Mouse (Mus musculus) intestine, postnatal 0 days (tissue): ENCODE data around the gene Hoxc6. TPM values are rescaled to one million over a fixed set of nuclear protein-coding genes. Genes with fewer than 3 reads are reported as not detected.
A peak's percentile ranks its signal among the peaks of the same experiment; 100 is the strongest.

Source experiments
- ATAC-seq: fragments of 200-750 bp; cut with Nextera tagmentation; 2 replicates; pipeline ENCODE4 v1.8.0; 2017; ENCODE audit warnings: mild to moderate bottlenecking, moderate TSS enrichment, moderate library complexity
- H3K27ac ChIP-seq: fragments of 300-500 bp; sonication (generic); 2 replicates; pipeline ENCODE4 v1.5.1; 2014; ENCODE audit warnings: mild to moderate bottlenecking, low read depth, low read length, moderate library complexity
- H3K27me3 ChIP-seq: fragments of 300-500 bp; sonication (generic); replicated peaks from 2 replicates; pipeline ENCODE4 v1.6.1; 2014; ENCODE audit warnings: low read length, mixed read lengths; ENCODE audit not compliant: control insufficient read depth, insufficient read depth
- H3K36me3 ChIP-seq: fragments of 300-500 bp; sonication (generic); 2 replicates; pipeline ENCODE4 v1.6.1; 2014; ENCODE audit warnings: mild to moderate bottlenecking, moderate library complexity; ENCODE audit not compliant: control insufficient read depth, insufficient read depth
- H3K4me1 ChIP-seq: fragments of 300-500 bp; sonication (generic); replicated peaks from 2 replicates; pipeline ENCODE4 v1.6.1; 2014; ENCODE audit warnings: antibody characterized with exemption, low read length, mixed read lengths; ENCODE audit not compliant: control insufficient read depth, insufficient read depth
- H3K4me2 ChIP-seq: fragments of 300-500 bp; sonication (generic); replicated peaks from 2 replicates; pipeline ENCODE4 v1.6.1; 2014; ENCODE audit warnings: low read depth, mild to moderate bottlenecking, moderate library complexity
- H3K4me3 ChIP-seq: fragments of 300-500 bp; sonication (generic); 2 replicates; pipeline ENCODE4 v1.5.1; 2014; ENCODE audit warnings: low read depth, low read length
- H3K9ac ChIP-seq: fragments of 300-500 bp; sonication (generic); 2 replicates; pipeline ENCODE4 v1.6.1; 2014; ENCODE audit warnings: mild to moderate bottlenecking, low read depth, low read length
- H3K9me3 ChIP-seq: fragments of 300-500 bp; sonication (generic); 2 replicates; pipeline ENCODE4 v1.6.1; 2016; ENCODE audit warnings: mixed run types; ENCODE audit not compliant: control insufficient read depth
- CTCF ChIP-seq: sonication (generic); IDR thresholded peaks from 2 replicates; pipeline ENCODE4 v1.5.1; 2016; ENCODE audit warnings: low read depth, mild to moderate bottlenecking, control low read depth, antibody characterized with exemption, moderate library complexity
- WGBS: fragments of 180-500 bp; shearing (Covaris S2); extraction: QIAGEN DNeasy Blood & Tissue Kit; methylation state at CpG from one replicate; pipeline ENCODE4 v1.1.7; 2014; 5-methylcytosine and 5-hydroxymethylcytosine counted together
- polyA plus RNA-seq: library from polyadenylated mRNA; unstranded; fragments of >200 nt; fragmentation: Nextera tagmentation; extraction: Ambion mirVana; gene quantifications from 2 replicates; pipeline ENCODE4 v1.2.1, GENCODE M21; 2015

The Hoxc6 gene
- polyA plus RNA-seq, 1 experiment from 2014 or later, result 3.5 TPM

- H3K36me3 ChIP-seq, result no peaks in the 10 kb centered on the region
- 40% methylated on average over 12 of the region's 12 CpGs for WGBS
- no peaks in the 10 kb centered on the region for H3K9me3 ChIP-seq
- no peak for TF ChIP-seq CTCF
- H3K27ac ChIP-seq, result 0 out of 2 replicates have a peak overlapping the region, but pooled peaks have one; percentile 4
- no peaks in the 10 kb centered on the region for H3K4me1 ChIP-seq
- H3K4me3 ChIP-seq, result no peak overlapping the region; the same call in 1 of the 2 replicates
- peaks cover 51% of the 10 kb centered on the region; the same call in 1 of the 2 replicates for H3K27me3 ChIP-seq
- no peak for ATAC-seq
- H3K9ac ChIP-seq, result no peak overlapping the region
- H3K4me2 ChIP-seq, result peak overlapping the region; percentile 35; the same call in 1 of the 2 replicates
Observed at GRCm38 (mm10) chr15:103040601-103041000, 42.5 kb downstream of the Hoxc6 start.

DNA sequence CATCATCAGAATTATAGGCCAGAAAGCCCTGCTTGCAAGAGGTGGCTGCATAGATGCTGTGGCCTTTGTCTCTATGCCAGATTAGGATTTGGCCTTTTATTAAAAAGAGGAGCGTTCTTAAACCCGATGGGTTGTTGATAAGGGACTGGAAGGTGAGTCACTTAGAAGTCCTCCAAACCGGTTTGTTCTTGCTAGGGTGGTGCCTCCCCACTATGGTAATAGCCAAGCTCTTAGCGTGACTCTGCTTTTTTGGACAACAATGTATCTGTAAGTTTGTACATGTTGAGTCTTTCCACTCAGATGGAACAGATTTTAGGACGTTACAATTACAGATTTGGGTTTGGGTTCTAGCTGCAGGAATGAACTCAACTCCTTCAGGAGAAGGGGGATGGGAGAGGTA lies 43.6 kb downstream of the Hoxc6 start:
- H3K27ac ChIP-seq, result no peak overlapping the region
- H3K27me3 ChIP-seq, result peaks cover 48% of the 10 kb centered on the region; the same call in 1 of the 2 replicates
- H3K9ac ChIP-seq, result no peak overlapping the region
- no peak overlapping the region for H3K4me2 ChIP-seq
- no peaks in the 10 kb centered on the region for H3K4me1 ChIP-seq
- no peaks in the 10 kb centered on the region for H3K9me3 ChIP-seq
- TF ChIP-seq CTCF, result no peak
- no peak overlapping the region for H3K4me3 ChIP-seq
- no peak for ATAC-seq
- WGBS, result 42% methylated on average over 5 of the region's 5 CpGs
- H3K36me3 ChIP-seq, result no peaks in the 10 kb centered on the region

GRCm38 (mm10) chr15:103042209-103042608 lies 44.2 kb downstream of the Hoxc6 start:
- Histone ChIP-seq H3K36me3 (no peaks in the 10 kb centered on the region), H3K9me3 (no peaks in the 10 kb centered on the region), H3K4me1 (no peaks in the 10 kb centered on the region), H3K27me3 (peaks cover 45% of the 10 kb centered on the region; the same call in 1 of the 2 replicates), H3K4me3 (no peak overlapping the region), H3K9ac (no peak overlapping the region), H3K4me2 (no peak overlapping the region), H3K27ac (no peak overlapping the region)
- no peak for TF ChIP-seq CTCF
- no peak for ATAC-seq
- WGBS, result 14% methylated on average over 1 of the region's 1 CpGs

GRCm38 (mm10) chr15:103051670-103052069 lies 53.6 kb downstream of the Hoxc6 start:
- no peak for ATAC-seq
- peaks cover 11% of the 10 kb centered on the region for H3K27me3 ChIP-seq
- H3K4me2 ChIP-seq, result no peak overlapping the region
- H3K9ac ChIP-seq, result no peak overlapping the region
- no peak for TF ChIP-seq CTCF
- H3K4me3 ChIP-seq, result no peak overlapping the region
- H3K9me3 ChIP-seq, result no peaks in the 10 kb centered on the region
- H3K4me1 ChIP-seq, result no peaks in the 10 kb centered on the region
- 79% methylated on average over 2 of the region's 2 CpGs for WGBS
- no peak overlapping the region for H3K27ac ChIP-seq
- H3K36me3 ChIP-seq, result no peaks in the 10 kb centered on the region

GRCm38 (mm10) chr15:103053210-103053609 lies 55.2 kb downstream of the Hoxc6 start:
- no peak for TF ChIP-seq CTCF
- no peak for ATAC-seq

DNA sequence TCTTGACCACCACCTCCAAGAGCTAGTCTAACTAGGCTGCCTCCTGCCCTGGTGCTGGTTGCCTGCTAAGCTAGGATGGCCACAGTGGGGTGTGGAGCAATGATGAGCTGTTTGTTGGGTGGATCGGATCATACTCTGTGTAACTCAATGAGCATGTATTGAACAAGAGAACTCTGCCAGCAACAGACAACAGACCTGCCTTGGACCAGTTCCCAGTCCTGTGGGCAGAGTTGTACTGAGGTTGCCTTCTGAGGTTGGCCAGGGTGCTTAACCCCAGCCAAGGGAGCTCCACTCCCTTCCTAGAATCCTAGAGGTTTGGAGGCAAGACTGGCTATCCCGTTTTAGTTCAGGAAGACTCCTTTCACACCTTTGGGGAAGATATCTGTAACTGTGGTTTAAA lies 58.3 kb downstream of the Hoxc6 start:
- Histone ChIP-seq H3K27ac (no peak overlapping the region), H3K4me3 (no peak overlapping the region), H3K27me3 (peaks cover 44% of the 10 kb centered on the region), H3K9ac (no peak overlapping the region), H3K9me3 (no peaks in the 10 kb centered on the region), H3K4me1 (no peaks in the 10 kb centered on the region), H3K36me3 (no peaks in the 10 kb centered on the region), H3K4me2 (no peak overlapping the region)
- WGBS, result 78% methylated on average over 2 of the region's 2 CpGs
- ATAC-seq, result no peak
- no peak for TF ChIP-seq CTCF

More at GRCm38 (mm10) chr15:103053210-103053609, 55.2 kb downstream of the Hoxc6 start:
- Histone ChIP-seq H3K36me3 (no peaks in the 10 kb centered on the region), H3K4me2 (no peak overlapping the region), H3K4me3 (no peak overlapping the region), H3K9me3 (no peaks in the 10 kb centered on the region), H3K27ac (no peak overlapping the region), H3K9ac (no peak overlapping the region), H3K27me3 (peaks cover 15% of the 10 kb centered on the region), H3K4me1 (no peaks in the 10 kb centered on the region)

DNA sequence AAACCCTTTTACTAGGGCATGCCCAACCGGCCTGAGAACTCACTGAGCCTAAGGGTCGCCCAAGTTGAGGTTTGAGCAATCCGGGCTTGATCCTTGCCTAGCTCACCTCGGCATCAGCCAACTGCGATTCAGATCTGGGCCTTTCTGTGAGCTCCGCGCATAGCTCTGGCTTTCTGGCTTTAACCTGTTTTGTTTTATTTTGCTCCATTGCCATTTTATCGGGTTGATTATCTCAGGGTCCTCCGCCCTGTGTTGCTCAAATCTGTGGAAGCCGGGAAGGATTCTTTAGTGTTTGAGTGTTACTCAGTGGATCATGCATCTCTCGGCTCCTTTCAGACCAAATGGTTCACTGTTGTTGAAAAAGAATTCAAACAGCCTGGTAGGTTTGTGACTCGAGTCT lies 60.7 kb downstream of the Hoxc6 start:
- no peak for ATAC-seq
- WGBS, result 36% methylated on average over 12 of the region's 12 CpGs
- peaks cover 56% of the 10 kb centered on the region for H3K27me3 ChIP-seq
- peak overlapping the region; percentile 10; the same call in 1 of the 2 replicates for H3K4me3 ChIP-seq
- H3K27ac ChIP-seq, result peak overlapping the region; percentile 22; the same call in 1 of the 2 replicates
- no peaks in the 10 kb centered on the region for H3K36me3 ChIP-seq
- H3K9ac ChIP-seq, result peak overlapping the region; percentile 43; the same call in 1 of the 2 replicates
- H3K4me2 ChIP-seq, result peak overlapping the region; percentile 53
- H3K9me3 ChIP-seq, result no peaks in the 10 kb centered on the region
- TF ChIP-seq CTCF, result no peak
- no peaks in the 10 kb centered on the region for H3K4me1 ChIP-seq
